Mouse (Mus musculus) liver, adult 2 months (tissue): ENCODE results near the gene Kcnq1.

ENCODE experiments used
- CTCF ChIP-seq: fragments of 200-500 bp; IDR thresholded peaks from 2 replicates; pipeline ENCODE4 v1.5.1; 2011; ENCODE audit warnings: low read depth, low read length, control low read depth
- POLR2A ChIP-seq: fragments of 200-500 bp; IDR thresholded peaks from 2 replicates; pipeline ENCODE4 v1.6.1; 2011; ENCODE audit warnings: low read length, control low read depth; ENCODE audit not compliant: insufficient read depth; ENCODE audit errors: extremely low read depth

DNA sequence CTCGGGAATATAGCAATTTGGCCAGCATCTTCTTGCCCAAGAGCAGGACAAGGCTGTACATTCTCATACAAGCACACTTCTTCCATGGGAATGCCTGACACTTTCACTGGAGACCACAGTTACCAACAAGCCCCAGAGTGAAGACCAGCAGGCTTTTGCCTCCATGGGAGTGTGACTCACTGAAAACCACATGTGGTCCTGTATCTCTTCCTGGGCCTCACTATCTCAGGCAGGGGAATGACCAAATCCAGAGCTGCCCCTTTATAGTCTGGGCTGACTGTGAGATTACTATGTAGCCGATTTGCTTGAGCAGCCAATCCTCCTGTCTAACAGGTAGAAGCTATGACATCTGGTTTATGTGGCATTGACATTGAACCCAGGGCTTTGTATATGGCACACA is 22.5 kb upstream of the Kcnq1 start:
- TF ChIP-seq POLR2A, result no peak
- no peak for TF ChIP-seq CTCF
